Mouse (Mus musculus): Measurements from ENCODE around the gene 9330159F19Rik.

DNA sequence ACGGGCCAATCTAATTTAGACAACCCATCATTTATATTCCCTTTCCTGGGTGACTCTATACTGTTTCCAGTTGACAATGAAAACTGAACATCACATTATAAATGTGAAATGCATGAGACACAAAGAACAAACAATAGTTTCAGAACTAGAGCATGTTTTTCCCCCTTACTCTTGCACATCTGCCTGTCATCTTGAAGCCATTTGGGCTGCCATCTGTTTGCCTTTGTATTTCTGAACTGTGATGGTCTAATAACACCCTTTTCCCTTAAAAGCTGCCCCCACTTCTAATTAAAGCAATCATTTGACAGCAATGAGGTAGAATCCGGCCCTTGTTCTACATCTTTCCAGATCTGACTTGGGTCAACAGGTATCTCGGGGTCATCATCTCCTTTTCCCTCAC is 35.8 kb upstream of the 9330159F19Rik start:
- TF ChIP-seq POLR2A (IDR thresholded peaks at IDR 0.05; ENCODE audit: insufficient read depth, low read depth, low read length) (no peak), EP300 (IDR thresholded peaks at IDR 0.05; ENCODE audit: insufficient read depth, low read depth, low read length) (no peak)

Data from heart, adult 2 months (tissue).